Mouse (Mus musculus) ES-CJ7 (cell line): ENCODE measurements around the gene Mia2.
"Not testable (repeated sequence)": the region's sequence is repeated elsewhere in the genome, so short reads cannot be mapped to it uniquely, and the experiment has no call there.

ENCODE experiments used
- DNase-seq: peaks from one replicate; pipeline ENCODE4 v3.0.0; 2011; ENCODE audit warnings: low read depth, low spot score

The Mia2 gene

DNA sequence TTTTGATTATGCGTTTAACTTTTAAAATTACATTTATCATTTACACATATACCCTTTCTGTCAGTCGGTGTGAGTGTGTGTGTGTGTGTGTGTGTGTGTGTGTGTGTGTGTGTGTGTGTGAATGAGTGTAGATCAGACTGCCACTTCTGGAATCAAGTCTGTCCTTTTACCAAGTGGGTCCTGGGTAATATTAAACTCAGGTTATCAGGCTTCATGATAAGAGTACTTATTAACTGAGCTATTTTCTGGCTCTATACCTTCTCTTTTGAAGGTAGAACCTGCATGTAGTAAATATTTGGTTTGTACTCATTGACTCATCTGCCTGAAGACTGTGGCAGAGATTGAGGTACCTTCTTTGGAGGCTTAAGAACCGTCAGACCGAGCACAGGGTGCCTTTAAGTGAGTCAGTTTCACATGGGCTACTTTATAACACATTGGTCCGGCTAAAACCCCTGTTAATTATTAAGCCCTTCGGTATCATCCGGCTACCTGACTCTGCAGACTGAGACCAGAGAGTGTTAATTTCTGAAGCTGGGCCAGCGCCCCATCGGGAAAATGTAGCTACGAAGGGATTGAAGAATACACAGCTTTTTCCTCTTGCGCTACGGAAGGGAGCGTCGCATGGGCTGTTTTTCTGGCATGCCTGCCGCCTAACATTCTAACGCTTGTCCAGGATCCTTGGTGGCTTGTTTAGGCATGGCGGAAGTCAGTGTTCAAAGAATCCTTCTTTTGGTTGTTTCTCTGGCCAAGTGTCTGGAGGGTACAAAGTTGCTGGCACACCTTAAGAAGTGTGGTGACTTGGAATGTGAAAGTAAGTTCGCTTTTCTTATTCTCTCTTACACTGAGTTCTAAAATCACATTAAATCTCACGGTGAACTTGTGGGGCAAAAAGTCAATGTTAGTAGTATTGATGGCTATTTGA is at the start of gene Mia2:
Mia2 (plus strand) TSS at position 696 of the 922 bp plus-strand sequence.
- DNase-seq: no peak

DNA sequence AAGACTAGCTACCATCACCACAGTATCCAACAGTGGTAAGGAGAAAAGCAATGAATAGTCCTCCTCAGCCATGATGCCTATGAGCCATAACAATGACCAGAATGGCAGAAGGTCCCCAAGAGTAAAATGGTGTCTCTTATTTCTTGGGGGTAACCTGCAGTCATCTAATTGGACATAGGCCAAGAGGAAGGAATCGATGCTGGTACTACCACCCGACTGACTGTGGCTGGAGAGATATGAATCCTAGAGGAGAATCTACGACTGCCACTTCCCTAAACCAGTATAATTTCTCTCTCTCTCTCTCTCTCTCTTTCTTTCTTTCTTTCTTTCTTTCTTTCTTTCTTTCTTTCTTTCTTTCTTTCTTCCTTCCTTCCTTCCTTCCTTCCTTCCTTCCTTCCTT is 43.1 kb upstream of the Mia2 start:
- no peak for DNase-seq

DNA sequence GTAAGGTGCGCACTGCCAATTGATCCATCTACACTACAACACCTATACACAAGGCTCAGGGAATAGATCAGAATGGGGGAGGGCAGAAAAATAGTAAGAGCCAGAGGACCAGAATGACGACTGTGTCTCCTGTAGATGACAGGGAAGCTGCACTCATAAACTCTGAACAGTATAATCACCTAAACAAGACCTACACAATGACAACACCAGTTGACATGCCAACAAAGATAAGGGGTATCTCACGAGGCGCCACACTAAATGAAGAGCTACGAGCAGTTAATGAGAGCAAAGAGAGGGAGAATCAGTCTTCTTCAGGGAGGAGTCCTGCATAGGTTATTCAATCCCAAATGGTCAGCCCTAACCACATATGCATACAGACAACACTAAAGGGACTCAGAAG is 42.4 kb upstream of the Mia2 start:
- DNase-seq: no peak

DNA sequence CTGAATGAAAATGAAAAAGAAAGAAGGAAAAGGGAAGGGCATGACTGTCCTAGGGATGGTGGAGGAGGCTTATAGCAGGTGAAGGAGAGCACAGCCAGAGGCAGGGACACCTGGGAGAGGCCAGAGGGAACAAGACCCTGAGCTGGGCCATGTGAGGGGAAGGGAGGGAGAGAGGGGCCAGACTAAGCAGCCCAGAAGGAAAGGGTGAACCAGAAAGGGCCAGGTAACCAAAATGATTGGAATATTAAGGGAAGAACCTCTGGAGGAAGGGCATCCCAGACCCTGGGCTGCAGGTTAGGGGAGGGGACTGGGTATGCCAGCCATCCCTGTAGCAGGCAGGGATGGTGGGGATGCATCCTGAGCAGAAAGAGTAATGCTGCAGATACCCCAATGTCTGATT is 41.6 kb upstream of the Mia2 start:
- DNase-seq: no peak

DNA sequence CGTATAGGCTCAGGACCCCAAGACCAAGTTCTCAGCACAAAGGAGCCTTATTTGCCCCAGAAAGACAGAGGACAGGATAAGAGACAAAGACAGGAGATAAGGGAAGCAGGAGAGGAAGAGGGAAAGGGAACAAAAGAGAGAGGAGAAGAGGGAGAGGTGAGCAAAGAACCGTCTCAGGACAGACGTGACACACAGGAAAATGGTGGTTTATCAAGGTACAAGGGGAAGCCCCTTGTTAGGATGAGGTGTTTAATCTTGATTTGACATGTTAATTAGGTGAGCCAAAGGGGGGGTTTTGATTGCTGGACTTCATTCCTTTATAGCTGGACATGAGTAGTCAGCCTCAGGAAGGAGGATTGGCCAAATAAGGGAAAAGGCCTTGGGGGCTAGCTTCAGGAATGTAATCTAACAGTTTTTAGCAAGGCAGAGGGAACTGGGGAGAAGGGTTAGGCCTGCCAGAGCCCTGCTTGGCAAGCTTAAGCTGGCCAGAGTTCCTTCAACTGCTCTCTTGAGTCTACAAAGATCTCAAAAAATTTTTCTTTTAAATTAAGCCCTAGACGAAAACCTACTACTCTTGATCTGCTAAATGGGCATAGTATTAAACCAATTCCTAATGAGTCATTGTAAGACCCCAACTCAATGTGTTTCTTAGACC is 40.3 kb upstream of the Mia2 start:
- no peak for DNase-seq

DNA sequence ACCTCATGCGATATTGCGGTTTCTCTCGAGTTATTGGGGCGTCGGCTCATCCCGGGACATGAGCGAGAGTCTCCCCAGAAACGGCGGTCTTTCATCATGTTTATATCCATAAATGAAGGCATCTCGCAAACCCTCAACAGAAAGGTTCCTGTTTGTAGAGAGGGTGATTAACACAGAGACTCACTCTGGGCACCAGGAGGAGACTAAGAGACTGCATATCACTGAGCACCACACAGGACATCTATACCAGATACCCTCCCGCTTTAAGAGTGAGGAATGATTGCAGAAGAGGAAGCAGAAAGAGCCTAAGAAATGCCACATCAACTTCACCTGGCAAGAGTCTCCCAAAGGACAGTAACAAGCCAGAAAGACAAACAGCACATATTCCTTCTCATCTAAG is 39.4 kb upstream of the Mia2 start:
- no peak for DNase-seq

DNA sequence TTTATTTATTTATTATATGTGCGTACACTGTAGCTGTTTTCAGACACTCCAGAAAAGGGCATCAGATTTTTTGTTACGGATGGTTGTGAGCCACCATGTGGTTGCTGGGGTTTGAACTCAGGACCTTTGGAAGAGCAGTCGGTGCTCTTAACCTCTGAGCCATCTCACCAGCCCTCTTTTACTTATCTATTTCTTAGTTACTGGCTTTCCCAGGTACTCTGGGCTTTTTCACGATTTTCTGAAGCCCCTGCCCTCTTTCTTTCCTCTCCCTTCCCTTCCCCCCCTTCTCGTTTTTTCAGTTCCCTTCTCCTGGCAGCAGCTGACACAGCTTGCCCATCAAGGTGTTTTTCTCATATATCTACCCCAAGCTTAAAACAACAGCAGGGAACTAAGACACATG is 37.4 kb upstream of the Mia2 start:
- not testable (repeated sequence) for DNase-seq

DNA sequence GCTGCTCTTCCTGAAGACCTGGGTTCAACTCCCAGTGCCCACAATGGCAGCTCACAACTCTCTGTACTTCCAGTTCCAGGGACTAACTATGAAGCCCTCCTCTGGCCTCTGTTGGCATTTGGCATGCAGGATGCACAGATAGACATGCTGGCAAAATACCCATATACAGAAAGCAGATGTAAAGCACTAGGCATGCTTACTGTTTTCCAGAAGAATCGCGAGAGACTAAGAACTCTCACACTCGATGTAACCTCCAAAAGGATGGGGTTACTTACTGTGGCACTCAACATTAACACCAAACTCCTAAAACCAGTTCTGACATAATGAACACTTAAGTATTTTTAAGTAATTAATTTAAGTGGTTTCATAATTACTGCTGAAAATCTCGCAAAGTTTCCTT is 35.3 kb upstream of the Mia2 start:
- no peak for DNase-seq

DNA sequence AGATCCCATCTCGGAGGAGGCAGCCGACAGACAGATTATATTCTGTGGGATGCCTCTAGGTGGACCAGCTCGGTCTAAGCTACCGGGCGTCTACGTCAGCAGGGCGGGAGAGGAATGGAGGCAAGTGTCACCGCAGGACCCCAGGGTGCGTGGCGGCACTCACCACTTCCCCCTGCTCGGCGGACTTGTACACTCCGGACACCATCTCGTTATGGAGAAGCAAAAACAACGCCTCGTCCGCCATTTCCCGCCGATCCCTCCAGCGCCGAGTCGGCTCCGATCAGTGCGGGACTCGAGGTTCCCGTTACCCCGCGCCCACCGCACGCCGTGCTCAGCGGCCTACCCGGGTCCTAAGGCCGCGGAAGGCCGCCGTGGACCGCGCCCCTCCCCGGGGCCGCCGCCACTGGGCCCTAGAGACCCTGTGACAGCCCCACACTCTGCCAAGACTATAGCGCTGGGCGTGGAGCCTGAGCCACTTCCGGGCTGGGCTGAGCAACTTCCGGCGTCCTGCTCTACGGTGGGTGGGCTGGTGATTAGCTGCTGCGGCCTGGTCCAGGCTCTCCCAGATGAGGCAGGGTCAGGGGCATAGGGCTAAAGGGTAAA is 34.5 kb upstream of the Mia2 start, which contains the start of gene Trappc6b:
Trappc6b (minus strand) TSS at position 480 of the 603 bp plus-strand sequence.
- peak; percentile 84 for DNase-seq

DNA sequence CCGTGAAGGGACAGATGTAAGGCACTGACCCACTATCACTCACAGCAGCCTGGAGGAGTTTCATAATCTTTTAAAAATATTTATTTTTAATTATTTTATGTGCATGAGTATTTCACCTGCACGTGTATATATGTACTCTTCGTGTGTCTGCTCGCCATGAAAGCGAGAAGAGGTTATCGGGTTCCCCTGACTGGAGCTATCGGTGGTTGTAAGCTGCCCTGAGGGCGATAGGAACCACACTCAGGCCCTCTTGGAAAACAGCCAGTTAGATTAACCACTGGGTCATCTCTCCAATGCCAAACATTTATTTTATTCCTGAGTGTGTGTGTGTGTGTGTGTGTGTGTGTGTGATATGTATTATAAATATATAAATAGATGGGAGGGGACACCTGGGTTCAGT is 30.8 kb upstream of the Mia2 start:
- no peak for DNase-seq

DNA sequence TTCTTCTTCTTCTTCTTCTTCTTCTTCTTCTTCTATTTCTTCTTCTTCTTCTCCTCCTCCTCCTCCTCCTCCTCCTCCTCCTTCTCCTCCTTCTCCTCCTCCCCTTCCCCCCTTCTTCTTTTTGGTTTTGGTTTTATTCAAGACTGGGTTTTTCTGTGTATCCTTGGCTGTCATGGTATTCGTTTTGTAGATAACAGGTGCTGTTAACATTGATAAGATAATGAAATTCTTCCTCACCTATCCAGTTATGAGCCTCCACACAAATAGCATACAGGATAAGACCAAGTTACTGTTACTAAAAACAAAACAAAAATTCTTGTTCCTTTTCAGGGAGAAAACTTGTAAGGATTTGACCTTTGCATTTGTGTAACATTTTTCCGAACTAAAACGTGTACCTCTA is 29.8 kb upstream of the Mia2 start:
- DNase-seq: no peak

DNA sequence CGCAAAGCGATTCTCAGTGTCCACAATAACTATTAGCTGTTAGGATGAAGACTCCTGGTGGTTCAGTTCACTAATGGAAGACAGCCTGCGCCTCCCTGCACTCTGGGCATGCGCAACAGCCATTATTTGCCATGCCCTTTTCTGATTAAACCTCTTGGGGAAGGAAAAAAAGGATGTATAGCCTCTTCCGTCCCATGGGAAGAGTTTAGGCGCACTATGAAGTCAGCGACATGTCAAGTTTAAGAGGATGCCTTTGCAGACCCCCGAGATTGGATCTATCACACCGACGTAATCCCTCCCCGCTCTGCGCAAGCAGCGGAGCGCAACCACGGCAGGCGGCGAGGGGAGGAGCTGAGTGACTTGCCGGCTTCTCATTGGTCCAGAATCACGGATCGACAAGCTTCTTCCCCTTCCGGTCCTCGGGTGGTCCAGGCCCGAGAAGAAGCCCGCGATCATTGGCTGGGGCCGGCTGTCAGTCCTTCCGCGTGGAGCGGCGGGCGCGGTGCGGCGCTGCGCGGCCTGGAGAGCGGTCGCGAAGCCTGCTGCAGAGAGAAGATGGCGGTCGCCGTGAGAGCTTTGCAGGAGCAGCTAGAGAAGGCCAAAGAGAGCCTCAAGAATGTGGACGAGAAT is 29.0 kb upstream of the Mia2 start, which contains the start of gene Pnn:
Pnn (plus strand) TSS at position 437 of the 630 bp plus-strand sequence.
- DNase-seq: peak; percentile 97

DNA sequence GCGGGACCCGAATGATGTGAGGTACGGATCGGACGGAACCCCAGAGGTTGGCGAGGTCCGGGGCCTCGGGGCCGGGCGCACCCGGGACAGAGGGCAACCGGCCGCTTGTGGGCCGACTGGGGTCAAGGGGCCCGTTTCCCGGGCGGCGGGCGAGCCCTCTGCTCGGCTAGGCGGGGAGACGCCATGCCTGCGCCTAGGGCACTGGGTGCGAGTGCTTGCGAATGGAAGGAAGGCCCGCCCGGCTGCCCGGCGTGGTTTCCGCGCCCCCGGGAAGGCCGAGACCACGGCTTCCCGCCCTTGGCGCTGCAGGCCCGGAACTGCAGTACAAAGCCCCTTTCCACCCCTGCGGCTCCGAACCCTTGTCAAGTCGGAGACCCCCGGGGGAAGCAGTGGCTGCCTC is 28.5 kb upstream of the Mia2 start:
- DNase-seq: no peak

DNA sequence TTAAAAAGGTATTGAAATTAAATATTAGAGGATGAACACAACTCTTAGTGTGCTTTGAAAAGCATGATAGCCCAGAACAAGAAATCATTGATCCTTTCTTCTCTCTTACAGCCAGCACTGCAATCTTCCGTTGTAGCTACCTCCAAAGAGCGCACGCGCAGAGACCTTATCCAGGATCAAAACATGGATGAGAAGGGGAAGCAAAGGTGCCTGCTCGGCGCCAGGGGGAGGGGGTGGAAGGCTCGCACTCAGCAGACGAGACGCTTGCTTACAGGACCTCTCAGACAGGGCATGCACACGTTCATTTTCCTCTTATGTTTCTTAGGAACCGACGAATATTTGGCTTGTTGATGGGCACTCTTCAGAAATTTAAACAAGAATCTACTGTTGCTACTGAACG is 26.8 kb upstream of the Mia2 start:
- DNase-seq: peak; percentile 47

DNA sequence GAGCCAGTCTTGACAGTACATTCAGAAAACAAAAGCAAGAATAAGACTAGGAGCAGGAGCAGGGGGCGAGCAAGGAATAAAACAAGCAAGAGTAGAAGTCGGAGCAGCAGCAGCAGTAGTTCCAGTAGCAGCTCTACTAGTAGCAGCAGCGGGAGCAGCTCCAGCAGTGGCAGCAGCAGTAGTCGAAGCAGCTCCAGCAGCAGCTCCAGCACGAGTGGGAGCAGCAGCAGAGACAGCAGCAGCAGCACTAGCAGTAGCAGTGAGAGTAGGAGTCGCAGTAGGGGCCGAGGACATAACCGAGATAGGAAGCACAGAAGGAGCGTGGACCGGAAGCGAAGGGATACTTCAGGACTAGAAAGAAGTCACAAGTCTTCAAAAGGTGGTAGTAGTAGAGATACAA is 23.3 kb upstream of the Mia2 start:
- DNase-seq: no peak

DNA sequence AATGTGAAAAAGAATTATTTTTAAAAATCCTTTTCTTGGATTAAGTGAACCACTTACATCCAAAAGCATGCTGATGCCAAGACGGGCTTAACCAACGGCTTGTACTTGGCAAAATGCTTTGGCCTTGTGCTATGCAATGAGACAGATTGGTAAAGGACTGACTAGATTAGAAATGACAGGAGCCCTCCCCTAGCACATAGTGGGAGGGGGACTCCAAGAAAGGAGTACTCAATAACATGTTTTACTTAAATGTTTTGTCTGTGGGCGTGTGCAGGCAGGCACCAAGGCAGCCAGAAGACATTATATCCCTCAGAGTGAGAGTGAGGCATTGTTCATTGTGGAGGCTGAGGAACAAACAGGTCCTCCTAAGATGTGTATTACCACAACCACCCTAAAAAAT is 21.5 kb upstream of the Mia2 start:
- no peak for DNase-seq

DNA sequence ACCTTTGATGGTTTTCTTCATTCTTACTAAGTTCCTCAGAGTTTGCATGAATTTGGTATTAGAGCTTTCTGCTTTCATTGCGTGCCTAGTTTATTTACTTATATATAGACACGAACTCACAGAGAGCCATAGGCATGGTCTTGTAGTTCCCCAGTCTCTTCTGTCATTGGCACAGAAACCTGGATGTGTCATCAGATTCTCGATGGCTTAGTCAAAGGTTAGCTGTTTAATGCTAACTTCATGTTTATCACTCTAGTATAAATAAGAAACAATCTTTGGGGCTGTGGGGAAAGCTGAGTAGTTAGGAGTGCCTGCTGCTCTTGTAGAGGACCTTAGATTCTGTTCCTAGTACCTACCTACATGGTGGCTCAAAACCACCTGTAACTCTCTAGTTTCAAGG is 18.6 kb upstream of the Mia2 start:
- DNase-seq: no peak

DNA sequence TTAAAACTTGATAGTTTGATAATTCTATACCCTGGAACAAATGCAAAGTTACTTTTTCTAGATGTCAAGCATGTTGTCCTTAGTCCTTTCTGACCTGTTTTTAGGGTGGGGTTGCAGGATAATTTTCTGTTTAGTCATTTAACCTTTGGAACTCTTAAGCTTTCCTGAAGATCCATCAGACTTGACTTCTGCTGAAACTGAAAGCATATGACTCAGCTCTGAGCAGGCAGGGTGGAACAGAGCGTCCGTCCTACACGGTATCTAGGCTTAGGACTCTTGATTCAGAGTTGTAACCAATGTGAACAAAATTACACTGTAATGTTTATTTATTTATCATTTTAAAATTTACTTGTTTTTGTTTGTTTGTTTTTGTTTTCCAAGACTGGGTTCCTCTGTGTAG is 17.7 kb upstream of the Mia2 start:
- no peak for DNase-seq

DNA sequence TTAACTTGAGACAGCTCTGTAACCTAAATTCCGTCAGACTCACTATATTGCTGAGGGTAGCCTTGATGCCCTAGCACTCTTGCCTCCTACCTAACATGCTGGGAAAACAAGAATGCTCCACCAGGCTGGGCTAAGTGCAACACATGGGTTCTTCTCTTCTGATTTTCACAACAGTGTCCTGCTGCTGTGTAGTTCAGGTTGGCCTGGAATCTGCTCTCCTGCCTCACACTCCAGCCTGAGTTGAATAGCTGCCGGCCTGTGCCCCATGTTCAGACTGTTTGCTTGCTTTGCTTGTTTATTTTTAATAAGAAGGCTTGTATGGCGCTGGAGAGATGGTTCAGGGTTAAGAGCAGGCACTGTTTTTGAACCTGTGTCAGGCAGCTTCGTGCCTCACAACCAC is 15.1 kb upstream of the Mia2 start:
- DNase-seq: no peak

DNA sequence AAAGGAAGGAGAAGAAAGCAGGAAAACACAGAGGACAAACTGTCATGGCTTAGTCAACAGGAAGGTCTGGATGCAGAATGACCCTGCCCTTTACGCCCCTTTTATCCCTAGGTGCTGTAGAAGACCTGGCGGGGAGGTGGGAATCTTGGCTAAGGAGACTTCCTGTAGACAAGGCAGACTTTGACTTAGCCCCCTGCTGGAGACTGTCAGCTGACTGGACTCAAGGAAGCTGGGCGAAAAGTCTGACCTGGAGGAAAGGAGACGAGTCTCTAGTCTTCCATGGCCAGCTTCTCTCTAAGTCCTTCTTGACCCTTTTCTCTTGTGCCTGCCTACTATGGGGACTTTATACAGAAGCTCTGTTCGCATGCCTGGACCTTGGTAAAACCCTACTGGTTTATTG is 11.2 kb upstream of the Mia2 start:
- DNase-seq: peak; percentile 58

DNA sequence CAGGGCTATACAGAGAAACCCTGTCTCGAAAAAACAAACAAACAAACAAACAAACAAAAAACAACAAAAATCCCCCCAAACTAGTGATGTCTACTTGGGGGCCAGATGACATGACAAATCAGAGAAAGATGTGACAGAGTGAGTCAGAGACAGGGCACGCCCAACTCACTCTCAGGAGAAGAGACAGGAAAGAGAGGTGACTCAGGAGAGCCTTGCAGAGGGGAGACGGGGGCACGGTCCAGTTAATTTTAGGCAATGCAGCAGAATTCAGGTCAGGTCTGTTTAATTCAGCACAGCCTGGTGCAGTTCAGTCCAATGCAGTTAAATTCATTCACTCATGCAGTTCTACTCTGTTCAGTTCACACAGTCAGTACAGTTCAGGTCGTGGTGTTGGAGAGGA is 9.4 kb upstream of the Mia2 start:
- no peak for DNase-seq

DNA sequence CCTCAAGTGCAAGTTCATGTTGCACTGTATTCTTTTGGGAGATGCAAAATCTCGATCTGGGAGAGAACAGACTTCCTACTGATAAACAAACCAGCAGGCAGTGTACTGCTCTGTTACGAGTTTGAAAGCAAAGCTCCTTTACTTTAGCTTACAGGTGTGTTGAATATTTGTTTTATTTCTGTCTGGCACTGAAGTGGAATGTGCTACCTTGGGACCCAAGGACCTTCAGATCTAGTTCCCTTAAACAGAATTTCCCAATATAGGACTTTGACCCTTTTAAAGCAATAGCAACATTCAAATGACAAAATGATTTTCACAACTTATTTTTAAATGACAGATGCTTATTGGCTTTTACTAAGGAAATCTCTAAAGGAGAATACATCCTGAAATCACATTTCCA is 2.1 kb upstream of the Mia2 start:
- no peak for DNase-seq
